Mouse (Mus musculus): ENCODE results near the gene Ccdc83.

Gene Ccdc83

GRCm38 (mm10) chr7:90265289-90265970 lies at the start of gene Ccdc83:
Ccdc83 (minus strand) TSS chr7:90265777.
- peak; percentile 74 for DNase-seq (ENCODE audit: low spot score)

- DNase-seq (ENCODE audit: low spot score), result no peak
These were observed 47.8 kb upstream of the Ccdc83 start for GRCm38 (mm10) chr7:90313421-90313820.

- no peak for DNase-seq (ENCODE audit: low spot score)
These were observed 46.7 kb upstream of the Ccdc83 start for GRCm38 (mm10) chr7:90312151-90312883.

- DNase-seq (ENCODE audit: low spot score), result no peak
These were observed 42.4 kb upstream of the Ccdc83 start for GRCm38 (mm10) chr7:90308003-90308402.

GRCm38 (mm10) chr7:90306968-90307367 lies 41.4 kb upstream of the Ccdc83 start:
- DNase-seq (ENCODE audit: low spot score), result no peak

- DNase-seq (ENCODE audit: low spot score), result no peak
These were observed 40.5 kb upstream of the Ccdc83 start for GRCm38 (mm10) chr7:90306079-90306478.

- DNase-seq (ENCODE audit: low spot score), result no peak
These were observed 37.3 kb upstream of the Ccdc83 start for GRCm38 (mm10) chr7:90302647-90303552.

- DNase-seq (ENCODE audit: low spot score), result no peak
These were observed 36.5 kb upstream of the Ccdc83 start, which contains the start of gene Sytl2 for GRCm38 (mm10) chr7:90301942-90302646. Sytl2 (plus strand) TSS chr7:90302252.

GRCm38 (mm10) chr7:90291885-90292284 lies 26.3 kb upstream of the Ccdc83 start:
- DNase-seq (ENCODE audit: low spot score), result no peak

GRCm38 (mm10) chr7:90284793-90285192 lies 19.2 kb upstream of the Ccdc83 start:
- no peak for DNase-seq (ENCODE audit: low spot score)

GRCm38 (mm10) chr7:90282786-90283185 lies 17.2 kb upstream of the Ccdc83 start:
- DNase-seq (ENCODE audit: low spot score), result no peak

- DNase-seq (ENCODE audit: low spot score), result no peak
These were observed 16.4 kb upstream of the Ccdc83 start for GRCm38 (mm10) chr7:90281759-90282546.

- no peak for DNase-seq (ENCODE audit: low spot score)
These were observed 15.3 kb upstream of the Ccdc83 start for GRCm38 (mm10) chr7:90280878-90281277.

GRCm38 (mm10) chr7:90280274-90280875 lies 14.8 kb upstream of the Ccdc83 start:
- DNase-seq (ENCODE audit: low spot score), result no peak

- DNase-seq (ENCODE audit: low spot score), result no peak
These were observed 13.6 kb upstream of the Ccdc83 start for GRCm38 (mm10) chr7:90279136-90279535.

- DNase-seq (ENCODE audit: low spot score), result no peak
These were observed 12.2 kb upstream of the Ccdc83 start for GRCm38 (mm10) chr7:90277769-90278168.

GRCm38 (mm10) chr7:90277246-90277645 lies 11.7 kb upstream of the Ccdc83 start:
- DNase-seq (ENCODE audit: low spot score), result no peak

GRCm38 (mm10) chr7:90274561-90275100 lies 9.1 kb upstream of the Ccdc83 start:
- no peak for DNase-seq (ENCODE audit: low spot score)

GRCm38 (mm10) chr7:90270141-90270540 lies 4.6 kb upstream of the Ccdc83 start:
- DNase-seq (ENCODE audit: low spot score), result no peak

- DNase-seq (ENCODE audit: low spot score), result no peak
These were observed 3.5 kb downstream of the Ccdc83 start for GRCm38 (mm10) chr7:90261902-90262599.

Measured in MN1 (cell line).